In genomic region chr5:31563496-31563895, GRCm38 (mm10) we compare ENCODE assay signal across 9 mouse cellular contexts. TPM values are rescaled to one million over a fixed set of nuclear protein-coding genes. Genes with fewer than 3 reads are reported as not detected.
DNase-seq lines count a peak whose midpoint lies in the region; ATAC-seq and TF ChIP-seq lines count a peak whose summit lies in the region.
"Had no signal": no experiment of that assay in that cellular context is flagged by ENCODE, and none has a peak within 500 bp of the region (broad histone marks: within the 10 kb centered on the region; RNA-seq: fewer than 3 reads in every experiment).

No protein-coding gene starts in this region.

- peaks cover 28% of the 10 kb centered on the region for H3K36me3 ChIP-seq in heart, embryonic 10.5 days
- H3K36me3 ChIP-seq in kidney, embryonic 16.5 days (ENCODE audit: insufficient read depth, low read length): peaks cover 7% of the 10 kb centered on the region; the same call in 1 of the 2 replicates
- peaks cover 9% of the 10 kb centered on the region for H3K36me3 ChIP-seq in liver, embryonic 11.5 days (ENCODE audit: control insufficient read depth, insufficient read depth, low read length)
- peaks cover 26% of the 10 kb centered on the region for H3K36me3 ChIP-seq in neural tube, embryonic 15.5 days
- H3K36me3 ChIP-seq in thymus, adult 2 months (ENCODE audit: control insufficient read depth, insufficient read depth, low read length): no peaks in the 10 kb centered on the region
- H3K36me3 ChIP-seq: liver, embryonic 15.5 days had no signal

- no peak overlapping the region for H3K4me2 ChIP-seq in kidney, embryonic 16.5 days (replicated peaks; ENCODE audit: low read depth, low read length)
- H3K4me2 ChIP-seq in liver, embryonic 11.5 days: no peak overlapping the region
- no peak overlapping the region for H3K4me2 ChIP-seq in neural tube, embryonic 15.5 days
- H3K4me2 ChIP-seq: liver, embryonic 15.5 days had no signal

- H3K27ac ChIP-seq in heart, embryonic 10.5 days: peak overlapping the region; percentile 74
- H3K27ac ChIP-seq in kidney, embryonic 16.5 days (ENCODE audit: low read length): peak overlapping the region; percentile 70; the same call in 1 of the 2 replicates
- no peak overlapping the region for H3K27ac ChIP-seq in liver, embryonic 11.5 days (ENCODE audit: low read depth, low read length)
- no peak overlapping the region for H3K27ac ChIP-seq in neural tube, embryonic 15.5 days (replicated peaks)
- H3K27ac ChIP-seq in thymus, adult 2 months (ENCODE audit: control insufficient read depth, insufficient read depth, low read length): no peak overlapping the region
- H3K27ac ChIP-seq: liver, embryonic 15.5 days had no signal

- TF ChIP-seq POLR2A in thymus, adult 2 months (IDR thresholded peaks at IDR 0.05; ENCODE audit: control insufficient read depth, extremely low read depth, insufficient read depth, low read length, poor library complexity): no peak

- ATAC-seq in CD4-positive, CD25-positive, alpha-beta regulatory T cell, adult 4 months: peak; percentile 67
- ATAC-seq in kidney, embryonic 16.5 days (ENCODE audit: low FRiP score, low TSS enrichment): peak; percentile 21; the same call in 1 of the 2 replicates
- no peak for ATAC-seq in liver, embryonic 11.5 days (replicated peaks; ENCODE audit: low FRiP score)
- ATAC-seq in neural tube, embryonic 15.5 days (ENCODE audit: low FRiP score): 0 out of 2 replicates have a peak, but pooled peaks have one; percentile 50

- TF ChIP-seq CTCF in thymus, adult 2 months (IDR thresholded peaks at IDR 0.05; ENCODE audit: borderline replicate concordance, control insufficient read depth, extremely low read depth, insufficient read depth, low read length, poor library complexity): 0 out of 2 replicates have a peak, but pooled peaks have one; percentile 43

- no peak overlapping the region for H3K4me3 ChIP-seq in heart, embryonic 10.5 days
- no peak overlapping the region for H3K4me3 ChIP-seq in kidney, embryonic 16.5 days (ENCODE audit: low read length)
- no peak overlapping the region for H3K4me3 ChIP-seq in liver, embryonic 11.5 days (ENCODE audit: low read depth, low read length)
- no peak overlapping the region for H3K4me3 ChIP-seq in neural tube, embryonic 15.5 days (replicated peaks)
- H3K4me3 ChIP-seq in thymus, adult 2 months (ENCODE audit: control insufficient read depth, insufficient read depth, low read length): no peak overlapping the region
- H3K4me3 ChIP-seq: liver, embryonic 15.5 days had no signal

- H3K9ac ChIP-seq in kidney, embryonic 16.5 days (replicated peaks; ENCODE audit: low read length): peak overlapping the region; percentile 56
- no peak overlapping the region for H3K9ac ChIP-seq in liver, embryonic 11.5 days (ENCODE audit: low read depth, low read length)
- no peak overlapping the region for H3K9ac ChIP-seq in neural tube, embryonic 15.5 days (replicated peaks)
- H3K9ac ChIP-seq: liver, embryonic 15.5 days had no signal

- peak; percentile 85 for DNase-seq in adrenal gland, postnatal 10 days
- DNase-seq in embryo, embryonic 9.5 days (ENCODE audit: extremely low spot score): peak; percentile 73
- DNase-seq in heart, embryonic 10.5 days (ENCODE audit: low spot score): peak; percentile 84
- DNase-seq in liver, embryonic 11.5 days (ENCODE audit: low spot score): peak; percentile 50
- DNase-seq in thymus, adult 2 months: peak; percentile 57

- 8% methylated on average over 6 of the region's 6 CpGs for WGBS in heart, embryonic 10.5 days
- WGBS in kidney, embryonic 16.5 days: 5% methylated on average over 6 of the region's 6 CpGs
- WGBS in liver, embryonic 11.5 days: 10% methylated on average over 6 of the region's 6 CpGs
- WGBS in neural tube, embryonic 15.5 days: 7% methylated on average over 6 of the region's 6 CpGs
- 22% methylated on average over 6 of the region's 6 CpGs for WGBS in thymus, adult 2 months

- no peaks in the 10 kb centered on the region for H3K27me3 ChIP-seq in heart, embryonic 10.5 days (ENCODE audit: insufficient read depth, poor library complexity, severe bottlenecking)
- no peaks in the 10 kb centered on the region for H3K27me3 ChIP-seq in kidney, embryonic 16.5 days (ENCODE audit: insufficient read depth, low read length)
- no peaks in the 10 kb centered on the region for H3K27me3 ChIP-seq in liver, embryonic 11.5 days (replicated peaks; ENCODE audit: control insufficient read depth, insufficient read depth, low read length)
- H3K27me3 ChIP-seq in neural tube, embryonic 15.5 days (replicated peaks): no peaks in the 10 kb centered on the region
- no peaks in the 10 kb centered on the region for H3K27me3 ChIP-seq in thymus, adult 2 months (ENCODE audit: control insufficient read depth, insufficient read depth, low read length)
- H3K27me3 ChIP-seq: liver, embryonic 15.5 days had no signal

- no peaks in the 10 kb centered on the region for H3K9me3 ChIP-seq in heart, embryonic 10.5 days
- no peaks in the 10 kb centered on the region for H3K9me3 ChIP-seq in kidney, embryonic 16.5 days (ENCODE audit: low read length)
- no peaks in the 10 kb centered on the region for H3K9me3 ChIP-seq in liver, embryonic 11.5 days (ENCODE audit: control insufficient read depth, low read length)
- no peaks in the 10 kb centered on the region for H3K9me3 ChIP-seq in neural tube, embryonic 15.5 days (replicated peaks)
- H3K9me3 ChIP-seq: liver, embryonic 15.5 days had no signal

- peaks cover 29% of the 10 kb centered on the region for H3K4me1 ChIP-seq in heart, embryonic 10.5 days
- H3K4me1 ChIP-seq in kidney, embryonic 16.5 days (ENCODE audit: insufficient read depth, low read length): peaks cover 19% of the 10 kb centered on the region
- H3K4me1 ChIP-seq in liver, embryonic 11.5 days (replicated peaks; ENCODE audit: control insufficient read depth, insufficient read depth, low read length): no peaks in the 10 kb centered on the region
- no peaks in the 10 kb centered on the region for H3K4me1 ChIP-seq in neural tube, embryonic 15.5 days
- no peaks in the 10 kb centered on the region for H3K4me1 ChIP-seq in thymus, adult 2 months (replicated peaks; ENCODE audit: control insufficient read depth, insufficient read depth, low read length)

RNA-seq across cellular contexts. Expression of gene Mrpl33, which starts 33.2 kb away (rescaled TPM):
- 100 to 1,000 TPM; 231 to 312 TPM for polyA plus RNA-seq in CD4-positive, CD25-positive, alpha-beta regulatory T cell, adult 4 months (2017; shearing (Covaris generic))
- 100 to 1,000 TPM; 282 to 285 TPM for total RNA-seq in adrenal gland, postnatal 10 days (2021)
- 294 and 320 TPM in 2 replicates for polyA plus RNA-seq in heart, embryonic 10.5 days (2016; fragmentation: Nextera tagmentation; extraction: Ambion mirVana)
- polyA plus RNA-seq in kidney, embryonic 16.5 days (2015; fragmentation: Nextera tagmentation; extraction: Ambion mirVana): 237 and 260 TPM in 2 replicates
- polyA plus RNA-seq in liver, embryonic 11.5 days (2014; fragmentation: Nextera tagmentation; extraction: Ambion mirVana): 277 and 300 TPM in 2 replicates
- 227 and 235 TPM in 2 replicates for polyA plus RNA-seq in neural tube, embryonic 15.5 days (2015; fragmentation: Nextera tagmentation; extraction: Ambion mirVana)
- polyA plus RNA-seq in thymus, adult 2 months (2012; rRNA removed): 23.1 and 27.6 TPM in 2 replicates

RNA-seq across cellular contexts. Expression of gene Supt7l, which starts 35.9 kb away (rescaled TPM):
- polyA plus RNA-seq in CD4-positive, CD25-positive, alpha-beta regulatory T cell, adult 4 months (2017; shearing (Covaris generic)): 10 to 100 TPM; 16.4 to 24.3 TPM
- total RNA-seq in adrenal gland, postnatal 10 days (2021): 10 to 100 TPM; 16.0 to 20.9 TPM
- polyA plus RNA-seq in heart, embryonic 10.5 days (2016; fragmentation: Nextera tagmentation; extraction: Ambion mirVana): 21.7 and 22.5 TPM in 2 replicates
- 26.1 and 32.7 TPM in 2 replicates for polyA plus RNA-seq in kidney, embryonic 16.5 days (2015; fragmentation: Nextera tagmentation; extraction: Ambion mirVana)
- polyA plus RNA-seq in liver, embryonic 11.5 days (2014; fragmentation: Nextera tagmentation; extraction: Ambion mirVana): 18.5 and 18.6 TPM in 2 replicates
- 25.5 and 26.0 TPM in 2 replicates for polyA plus RNA-seq in neural tube, embryonic 15.5 days (2015; fragmentation: Nextera tagmentation; extraction: Ambion mirVana)
- 13.3 and 16.7 TPM in 2 replicates for polyA plus RNA-seq in thymus, adult 2 months (2012; rRNA removed)

RNA-seq across cellular contexts. Expression of gene Slc4a1ap, which starts 36.7 kb away (rescaled TPM):
- polyA plus RNA-seq in CD4-positive, CD25-positive, alpha-beta regulatory T cell, adult 4 months (2017; shearing (Covaris generic)): 10 to 100 TPM; 21.8 to 31.2 TPM
- total RNA-seq in adrenal gland, postnatal 10 days (2021): 10 to 100 TPM; 27.9 to 28.5 TPM
- polyA plus RNA-seq in heart, embryonic 10.5 days (2016; fragmentation: Nextera tagmentation; extraction: Ambion mirVana): 24.2 and 31.5 TPM in 2 replicates
- 31.7 and 36.7 TPM in 2 replicates for polyA plus RNA-seq in kidney, embryonic 16.5 days (2015; fragmentation: Nextera tagmentation; extraction: Ambion mirVana)
- polyA plus RNA-seq in liver, embryonic 11.5 days (2014; fragmentation: Nextera tagmentation; extraction: Ambion mirVana): 25.7 and 32.9 TPM in 2 replicates
- polyA plus RNA-seq in neural tube, embryonic 15.5 days (2015; fragmentation: Nextera tagmentation; extraction: Ambion mirVana): 32.4 and 38.1 TPM in 2 replicates
- 23.3 and 25.1 TPM in 2 replicates for polyA plus RNA-seq in thymus, adult 2 months (2012; rRNA removed)

Comparison
In these comparisons a context has a peak if more than half of its experiments do, and no peak if none do; other contexts are left out.
1. H3K27ac ChIP-seq: peak in heart, embryonic 10.5 days (single experiment) and kidney, embryonic 16.5 days (single experiment); none in liver, embryonic 11.5 days (single experiment), neural tube, embryonic 15.5 days (single experiment) and thymus, adult 2 months (single experiment).
2. Peak in every context shown above with its lines, with median percentiles within 50 percentile points of each other: DNase-seq.